Mouse (Mus musculus) thymus, postnatal 25 days (tissue): ENCODE data around the gene Kif16b.

Experiments used
- DNase-seq: peaks from one replicate; pipeline ENCODE4 v3.0.0; 2022

The Kif16b gene

DNA sequence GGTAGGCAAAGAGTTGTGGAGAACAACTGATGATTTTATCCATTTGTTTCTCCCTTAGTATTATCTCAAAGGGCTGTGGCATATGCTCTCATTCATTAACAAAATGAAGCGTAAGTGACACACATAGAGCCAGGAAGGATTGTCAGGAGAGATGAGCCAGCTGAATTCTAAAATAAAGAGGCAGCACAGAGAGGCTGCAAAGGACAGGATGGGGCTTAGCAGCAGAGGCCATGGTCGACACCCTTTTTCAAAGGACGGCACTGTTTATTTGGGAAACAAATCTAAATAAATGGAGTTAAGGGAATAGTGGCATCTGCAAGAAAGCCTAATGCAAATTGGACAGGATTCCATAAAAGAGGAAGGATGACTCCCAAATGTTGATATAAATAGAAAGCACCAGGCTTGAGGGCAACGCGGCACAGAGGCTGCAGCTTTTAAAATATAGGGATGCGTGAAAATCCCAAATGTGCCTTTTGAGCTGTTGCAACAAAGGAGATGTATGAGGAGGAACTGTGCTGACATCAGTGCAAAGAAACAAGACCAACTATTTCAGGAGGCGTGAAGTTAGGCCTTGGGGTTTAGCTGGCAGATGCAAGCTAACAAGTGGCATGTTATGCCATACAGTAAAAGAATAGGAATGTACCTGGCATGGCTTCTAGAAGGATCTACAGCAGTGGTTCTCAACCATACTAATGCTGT is 265.6 kb downstream of the Kif16b start:
- DNase-seq: no peak

DNA sequence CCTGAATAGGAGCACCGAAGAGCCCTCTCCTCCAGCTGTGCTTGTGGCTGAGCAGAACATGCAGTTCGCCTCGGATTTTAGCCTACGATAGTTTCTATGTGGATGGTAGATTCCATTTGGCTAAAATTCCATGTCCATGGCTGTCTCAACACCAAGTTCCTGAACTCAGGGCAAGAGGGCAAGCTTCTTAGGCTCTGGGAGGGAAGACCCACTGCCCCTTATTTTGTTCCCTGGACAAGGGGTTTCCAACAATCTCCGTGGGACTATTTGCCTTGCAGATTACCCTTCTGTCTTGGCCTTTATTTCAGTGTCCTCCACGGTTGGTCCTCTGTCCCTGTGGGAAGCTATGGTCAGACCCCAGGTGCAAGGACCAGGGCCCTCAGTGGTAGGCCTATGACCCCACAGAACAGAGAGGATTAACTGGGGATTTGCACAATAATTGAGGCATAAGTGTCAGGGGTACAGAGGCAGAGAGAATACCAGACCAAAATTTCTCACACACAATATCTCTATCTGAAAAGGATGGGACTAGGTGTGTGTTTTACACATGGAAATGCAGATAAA is 267.3 kb downstream of the Kif16b start:
- DNase-seq: no peak

DNA sequence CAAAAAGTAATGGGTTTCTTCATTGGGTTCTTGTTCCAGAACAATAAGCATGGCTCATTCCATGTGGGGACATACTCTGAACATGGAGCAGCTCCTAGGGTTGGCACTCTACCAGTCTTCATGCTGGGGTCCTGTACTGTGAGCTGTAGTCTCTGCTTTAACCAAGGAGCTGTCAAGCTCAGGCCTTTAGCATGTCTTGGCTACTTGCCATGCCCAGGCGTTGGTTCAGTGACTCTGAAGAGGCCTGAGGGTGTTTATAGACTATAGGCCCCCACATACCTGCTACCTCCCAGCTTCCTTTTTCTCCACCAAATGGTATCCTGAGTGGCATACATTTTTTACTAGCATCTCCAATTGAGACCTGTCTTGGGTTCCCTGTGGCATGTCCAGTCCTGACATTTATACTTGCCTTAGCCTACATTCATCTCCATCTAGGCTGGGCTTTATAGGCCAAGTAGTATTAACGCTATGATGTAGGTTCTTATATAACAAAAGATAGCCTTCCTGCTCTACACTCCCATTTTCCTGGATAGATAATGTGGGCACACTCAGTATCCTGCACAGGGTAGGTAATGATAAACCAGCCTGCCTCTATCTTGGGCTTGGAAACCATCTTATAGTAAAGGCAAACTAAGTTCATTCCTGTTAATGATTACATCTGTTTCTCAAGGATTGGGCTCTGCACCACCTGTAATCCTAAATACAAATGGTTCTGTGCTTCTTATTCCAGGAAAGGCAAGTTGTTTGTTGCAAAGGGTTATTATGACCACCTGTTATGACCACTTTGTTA is 271.6 kb downstream of the Kif16b start:
- no peak for DNase-seq

DNA sequence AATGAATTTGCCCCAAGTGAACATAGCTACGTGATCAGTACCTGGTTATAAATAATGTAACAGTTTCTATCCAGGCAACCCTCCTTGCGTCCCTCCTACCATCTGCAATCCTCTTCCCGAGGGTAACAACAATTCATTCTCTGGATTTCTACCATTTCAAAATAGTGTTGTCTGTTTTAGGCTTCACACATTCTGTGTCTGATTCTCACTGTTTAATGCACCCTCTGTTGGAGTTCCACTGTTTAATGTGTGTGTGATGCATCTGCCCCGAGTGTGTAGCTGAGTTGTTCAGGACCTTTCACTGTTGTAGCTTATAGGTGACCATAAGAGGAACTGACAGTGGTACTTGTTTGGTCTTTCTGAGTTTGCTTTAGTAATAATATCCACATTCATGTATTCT is 275.6 kb downstream of the Kif16b start:
- DNase-seq: no peak

DNA sequence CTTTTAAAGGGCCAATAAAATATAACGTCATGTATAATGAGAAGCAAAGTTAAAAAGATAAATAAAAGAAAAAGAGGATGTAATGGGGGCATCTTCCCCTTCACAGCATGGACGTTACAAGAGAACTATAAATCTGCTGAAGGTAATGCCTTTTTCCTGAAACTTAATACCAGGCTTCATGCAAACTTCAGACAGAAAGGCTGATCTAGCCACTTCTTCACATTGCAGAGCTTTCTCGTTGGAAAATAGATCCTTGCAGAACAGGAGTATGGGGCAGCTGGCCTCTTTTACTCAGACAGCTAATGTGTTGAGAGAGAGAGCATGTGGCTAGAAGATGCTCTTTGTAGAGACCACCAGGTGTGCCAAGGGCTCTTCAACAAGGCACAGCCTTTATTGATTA is 276.2 kb downstream of the Kif16b start:
- DNase-seq: no peak

DNA sequence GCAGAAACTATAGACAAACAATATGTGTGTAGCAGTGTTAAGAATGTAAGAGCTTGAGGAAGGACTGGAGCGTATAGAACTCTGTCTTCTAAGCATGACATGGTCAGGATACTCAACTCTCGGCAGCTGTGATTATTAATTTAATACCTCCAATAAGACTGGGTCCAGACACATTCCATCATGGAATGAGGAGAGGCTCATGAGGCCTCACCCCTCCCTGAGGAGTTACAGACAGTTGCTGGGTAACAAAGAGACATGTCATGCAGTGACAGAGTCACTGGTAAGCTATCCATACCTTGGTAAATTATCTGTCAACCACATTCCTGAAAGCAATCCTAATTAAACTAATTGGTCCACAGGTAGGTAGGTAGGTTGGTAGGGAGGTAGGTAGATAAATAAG is 277.1 kb downstream of the Kif16b start:
- no peak for DNase-seq

DNA sequence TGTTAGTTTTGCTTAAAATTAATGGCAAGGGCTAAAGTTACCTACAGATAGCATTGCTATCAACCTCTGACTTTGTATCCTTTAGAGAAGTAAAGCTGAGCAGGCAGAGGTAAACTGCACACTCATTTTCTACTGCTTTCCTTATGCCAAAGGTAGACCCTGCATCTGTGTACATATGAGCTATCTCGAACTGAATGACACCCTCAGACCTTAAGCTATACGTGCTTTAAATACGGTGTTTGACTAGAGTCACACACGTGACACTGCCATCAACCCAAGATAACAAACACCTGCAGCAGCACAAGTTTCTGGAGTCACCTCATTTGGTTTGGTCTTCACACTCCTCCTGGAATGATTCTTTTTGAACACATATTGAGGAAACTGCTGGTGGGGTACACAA is 280.2 kb downstream of the Kif16b start:
- no peak for DNase-seq

DNA sequence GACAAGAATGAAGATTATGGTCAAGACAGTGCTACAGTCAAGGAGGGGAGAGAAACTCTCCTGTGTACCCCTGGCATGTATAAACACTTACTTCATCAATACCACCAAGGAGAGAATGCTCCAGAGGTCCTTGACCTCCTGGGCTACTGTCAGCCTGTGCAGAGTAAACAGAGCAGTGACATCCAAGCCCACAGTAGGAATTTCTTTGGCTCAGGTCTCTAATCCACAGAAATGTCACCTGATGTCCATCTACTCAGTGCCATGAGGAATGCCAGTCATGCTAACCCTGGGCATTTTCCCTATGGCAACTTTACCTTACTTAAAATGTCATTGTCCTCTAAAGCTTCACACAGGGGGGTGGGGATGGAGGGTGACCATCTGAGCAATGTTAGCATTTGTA is 281.4 kb downstream of the Kif16b start:
- no peak for DNase-seq

DNA sequence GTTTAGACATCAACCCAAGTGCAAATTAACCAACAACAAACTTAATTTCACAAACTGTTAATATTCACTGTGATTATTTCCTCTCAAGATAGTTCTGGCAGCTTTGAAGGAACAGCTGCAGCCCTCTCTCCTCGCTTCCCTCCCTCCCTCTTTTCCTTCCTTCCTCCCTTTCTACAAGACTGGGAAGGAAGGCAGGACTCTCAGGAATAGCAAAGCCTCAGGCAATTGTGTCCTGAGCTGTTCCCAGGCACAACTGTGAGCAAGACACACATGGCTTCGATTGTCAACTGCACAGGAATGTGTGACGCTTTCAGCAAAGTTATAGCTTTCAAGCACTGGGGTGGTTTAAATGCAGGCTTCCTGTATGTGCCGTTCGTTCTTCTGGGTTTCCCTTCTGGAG is 286.8 kb downstream of the Kif16b start:
- no peak for DNase-seq

DNA sequence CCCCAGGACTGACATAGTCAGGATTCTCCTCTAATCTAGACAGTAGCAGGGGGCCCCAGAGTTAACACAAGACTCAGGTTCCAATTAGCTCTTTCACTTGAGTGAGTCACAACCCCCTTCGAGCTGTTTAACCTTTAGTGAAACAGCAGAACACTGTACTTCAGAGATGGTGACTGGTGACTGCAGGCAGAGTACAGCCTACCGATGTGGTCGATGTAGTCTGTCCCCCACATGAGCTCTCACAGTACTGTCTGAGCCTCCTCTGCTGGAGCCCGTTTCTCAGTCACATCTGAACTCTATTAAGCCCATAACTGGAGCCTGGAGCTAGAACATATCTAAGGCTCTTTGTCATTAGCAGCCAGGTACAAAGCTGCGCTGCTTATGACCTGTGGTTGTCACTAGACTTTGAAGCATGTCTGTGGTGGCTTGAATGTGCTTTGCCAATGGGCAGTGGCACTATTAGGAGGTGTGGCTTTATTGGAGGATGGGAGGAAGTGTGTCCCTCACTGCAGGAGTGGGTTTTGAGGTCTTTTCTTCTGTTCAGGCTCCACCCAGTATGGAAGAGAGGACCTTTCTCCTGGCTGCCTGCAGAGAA is 288.9 kb downstream of the Kif16b start:
- no peak for DNase-seq

DNA sequence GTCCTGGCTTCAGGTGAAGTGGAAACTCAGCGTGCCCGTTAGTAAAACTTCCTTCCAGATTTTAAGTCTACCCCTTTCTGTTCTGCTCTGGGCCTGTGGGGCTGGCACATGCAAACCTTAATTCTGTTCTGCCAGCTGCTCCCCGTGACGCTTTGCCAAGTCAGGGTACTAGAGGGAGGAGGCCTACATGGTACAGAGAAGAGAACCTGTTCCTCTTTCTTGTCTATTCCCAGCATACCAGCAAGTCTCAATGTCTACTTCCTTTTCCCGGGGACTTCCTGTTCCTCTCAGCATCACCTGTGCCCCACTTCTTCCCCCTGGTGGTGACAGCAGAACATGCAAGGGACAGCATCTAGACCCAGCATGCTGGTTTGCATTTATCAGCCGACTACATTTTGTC is 290.2 kb downstream of the Kif16b start:
- DNase-seq: peak; percentile 4

DNA sequence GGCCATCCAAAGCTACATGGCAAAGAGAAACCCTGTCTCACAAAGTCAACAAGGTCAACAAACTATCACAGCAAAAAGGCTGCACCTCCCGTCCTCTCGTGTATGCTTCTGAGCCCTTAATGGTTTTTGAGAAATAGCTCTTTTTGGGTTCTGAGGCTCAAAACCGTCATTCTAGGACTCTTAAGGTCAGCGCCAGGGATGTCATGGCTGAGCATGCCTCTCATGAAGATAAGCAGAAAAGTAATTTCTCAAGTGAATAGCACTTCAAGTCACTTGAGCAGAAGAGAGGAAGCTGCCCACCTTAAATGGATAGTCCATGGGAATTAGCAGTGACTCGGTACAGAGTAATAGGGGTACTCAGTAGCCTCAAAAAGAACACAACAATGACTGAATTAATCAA is 291.1 kb downstream of the Kif16b start:
- no peak for DNase-seq

DNA sequence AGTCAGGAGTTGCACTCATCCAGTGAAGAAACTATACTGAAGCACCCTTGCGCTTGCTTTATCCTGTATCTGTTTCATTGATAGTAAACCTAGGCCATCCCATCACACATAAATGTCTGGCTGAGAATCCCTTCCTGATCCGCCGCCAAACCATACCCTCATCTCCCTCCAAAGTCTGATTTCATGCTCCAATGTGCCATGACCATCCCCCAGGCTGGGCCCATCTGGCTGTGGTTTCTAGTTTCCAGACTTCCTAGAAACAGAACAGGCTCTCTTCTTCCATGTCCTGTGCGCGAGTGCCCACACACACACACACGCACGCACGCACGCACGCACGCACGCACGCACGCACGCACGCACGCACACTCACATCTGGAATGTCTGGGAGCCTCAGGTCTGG is 292.6 kb downstream of the Kif16b start:
- DNase-seq: no peak

DNA sequence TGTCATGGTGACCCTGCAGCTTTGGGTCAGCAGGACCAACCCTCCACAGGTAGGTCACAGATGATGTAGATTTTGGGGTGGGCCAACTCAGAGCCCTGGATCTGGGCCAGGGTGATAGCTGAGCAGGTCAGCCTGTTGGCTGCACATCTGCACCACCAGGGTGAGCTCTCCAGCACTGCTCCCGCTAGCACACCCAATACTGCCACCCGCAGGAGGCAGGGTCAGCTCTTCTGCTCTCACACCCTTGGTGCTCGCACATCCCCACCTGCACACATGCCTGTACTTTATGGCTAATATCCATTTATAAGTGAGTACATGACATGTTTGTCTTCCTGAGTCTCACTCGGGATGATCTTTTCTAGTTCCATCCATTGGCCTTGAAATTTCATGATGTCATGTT is 296.6 kb downstream of the Kif16b start:
- no peak for DNase-seq

DNA sequence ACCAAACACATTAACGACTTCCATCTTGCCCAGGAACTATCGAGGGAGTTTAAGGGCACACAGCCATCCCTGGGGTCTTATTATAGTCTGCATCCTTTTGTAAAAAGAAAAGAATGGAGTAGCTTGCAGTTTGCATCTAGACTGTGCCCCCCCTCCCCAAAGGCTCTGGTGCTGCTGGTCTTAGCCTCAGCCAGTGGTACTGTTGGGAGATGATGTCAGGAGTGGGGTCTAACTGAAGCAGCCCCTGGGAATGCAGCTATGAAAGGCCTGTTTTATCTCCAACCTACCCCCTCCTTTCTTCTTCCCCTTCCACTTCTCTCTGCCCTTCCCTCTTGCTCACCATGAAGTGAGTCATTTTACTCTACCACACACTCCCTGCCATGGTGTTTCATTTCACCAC is 298.1 kb downstream of the Kif16b start:
- DNase-seq: no peak

DNA sequence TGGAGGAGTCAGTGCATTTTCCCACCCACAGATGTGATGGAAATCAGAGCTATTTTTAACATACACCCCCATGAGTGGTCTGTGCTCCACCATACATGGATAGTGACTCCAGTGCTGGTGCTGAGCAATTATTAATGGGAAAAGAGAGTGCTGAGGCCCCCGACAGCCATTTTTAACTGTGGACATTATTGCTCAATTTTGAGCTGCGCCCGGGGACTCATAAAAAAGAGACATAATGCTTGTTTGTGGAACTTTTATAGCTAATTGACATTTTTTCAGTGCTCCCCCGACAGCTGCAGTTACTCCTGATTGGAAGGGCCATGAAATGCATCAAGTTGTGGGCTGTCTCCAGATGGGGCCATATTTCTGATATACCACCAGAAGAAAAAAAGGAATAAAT is 302.1 kb downstream of the Kif16b start:
- DNase-seq: no peak

DNA sequence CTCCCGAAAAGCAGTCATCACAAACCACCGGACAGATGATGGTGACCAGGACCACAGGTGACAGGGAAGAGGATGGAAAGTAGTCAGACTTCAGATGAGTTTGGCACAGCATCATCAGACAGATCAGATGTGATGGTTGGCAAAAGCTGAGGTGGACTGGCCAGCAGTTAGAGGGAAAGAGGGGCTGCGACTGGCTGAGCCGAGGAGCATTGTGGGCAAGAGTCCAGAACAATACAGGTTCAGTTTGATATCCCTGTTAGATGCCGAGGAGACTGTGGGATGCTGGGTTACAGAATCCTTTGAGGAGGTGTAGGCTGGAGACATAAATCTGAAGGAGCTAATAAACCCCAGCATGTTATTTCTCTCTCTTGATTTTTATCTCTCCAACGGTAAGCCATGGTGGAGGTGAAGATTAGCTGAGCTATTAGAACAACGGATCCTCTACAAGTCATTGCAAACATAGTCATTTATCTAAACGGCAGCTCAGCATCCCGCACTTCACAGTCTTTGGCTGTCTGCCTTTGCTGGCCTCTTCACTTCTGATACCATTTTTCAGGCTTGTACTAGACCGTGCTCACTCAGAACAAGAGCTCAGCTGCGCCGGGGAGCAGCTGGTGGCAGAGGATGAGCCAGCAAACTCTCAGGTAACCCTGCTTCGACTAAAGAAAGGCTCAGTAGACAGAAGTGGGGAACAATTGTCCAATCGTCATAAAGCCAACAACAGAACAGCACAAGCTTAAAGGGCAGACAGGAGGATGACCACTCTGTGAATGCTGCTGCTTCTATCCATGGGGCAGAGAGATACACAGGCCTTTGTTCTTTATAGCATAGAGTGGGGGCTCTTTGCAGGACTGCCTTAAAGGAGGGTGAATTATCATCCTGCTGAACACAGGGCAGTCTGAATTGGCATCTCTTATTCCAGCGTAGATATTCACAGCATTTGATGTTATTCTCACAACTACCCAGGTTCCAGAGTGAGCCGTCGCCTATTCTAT is 304.9 kb downstream of the Kif16b start:
- no peak for DNase-seq

DNA sequence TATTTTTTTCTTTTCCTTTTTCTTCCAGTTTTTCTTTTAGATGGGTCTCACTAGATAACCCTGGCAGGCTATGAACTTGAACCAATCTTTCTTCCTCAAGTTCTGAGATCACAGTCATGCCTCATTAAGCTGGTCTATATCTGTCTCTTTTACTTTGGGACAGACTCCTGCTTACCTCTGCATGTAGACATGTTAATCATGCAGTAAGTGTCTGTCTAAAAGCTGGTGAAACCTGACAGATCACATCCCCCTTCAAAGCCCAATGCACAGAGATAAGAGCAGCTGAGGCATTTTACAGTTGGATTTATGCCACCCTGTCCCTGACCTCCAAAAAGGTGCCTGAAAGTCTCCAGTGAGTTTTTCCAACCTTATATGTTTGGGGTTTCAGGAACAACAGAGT is 310.4 kb downstream of the Kif16b start:
- no peak for DNase-seq

DNA sequence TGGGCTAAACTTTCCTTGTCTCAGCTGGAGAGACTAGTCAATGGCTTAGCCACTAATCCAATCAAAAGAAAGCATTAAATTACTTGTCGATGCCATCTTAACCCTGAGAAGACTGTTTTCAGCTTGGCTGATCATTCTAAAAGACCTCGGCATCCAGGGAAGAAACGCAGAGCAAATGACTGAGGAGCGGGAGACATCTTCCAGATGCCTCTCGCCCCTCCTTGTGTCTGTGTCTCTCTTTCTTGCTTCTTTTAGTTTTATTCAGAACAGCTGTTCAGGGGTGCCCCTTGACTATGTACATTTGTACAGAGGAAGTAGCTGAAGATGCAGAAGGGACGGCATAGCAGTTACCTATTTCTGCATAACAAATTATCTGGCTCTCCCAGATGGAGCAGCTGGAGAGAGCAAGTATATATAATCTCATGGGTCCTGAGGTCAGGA is 311.0 kb downstream of the Kif16b start:
- no peak for DNase-seq

DNA sequence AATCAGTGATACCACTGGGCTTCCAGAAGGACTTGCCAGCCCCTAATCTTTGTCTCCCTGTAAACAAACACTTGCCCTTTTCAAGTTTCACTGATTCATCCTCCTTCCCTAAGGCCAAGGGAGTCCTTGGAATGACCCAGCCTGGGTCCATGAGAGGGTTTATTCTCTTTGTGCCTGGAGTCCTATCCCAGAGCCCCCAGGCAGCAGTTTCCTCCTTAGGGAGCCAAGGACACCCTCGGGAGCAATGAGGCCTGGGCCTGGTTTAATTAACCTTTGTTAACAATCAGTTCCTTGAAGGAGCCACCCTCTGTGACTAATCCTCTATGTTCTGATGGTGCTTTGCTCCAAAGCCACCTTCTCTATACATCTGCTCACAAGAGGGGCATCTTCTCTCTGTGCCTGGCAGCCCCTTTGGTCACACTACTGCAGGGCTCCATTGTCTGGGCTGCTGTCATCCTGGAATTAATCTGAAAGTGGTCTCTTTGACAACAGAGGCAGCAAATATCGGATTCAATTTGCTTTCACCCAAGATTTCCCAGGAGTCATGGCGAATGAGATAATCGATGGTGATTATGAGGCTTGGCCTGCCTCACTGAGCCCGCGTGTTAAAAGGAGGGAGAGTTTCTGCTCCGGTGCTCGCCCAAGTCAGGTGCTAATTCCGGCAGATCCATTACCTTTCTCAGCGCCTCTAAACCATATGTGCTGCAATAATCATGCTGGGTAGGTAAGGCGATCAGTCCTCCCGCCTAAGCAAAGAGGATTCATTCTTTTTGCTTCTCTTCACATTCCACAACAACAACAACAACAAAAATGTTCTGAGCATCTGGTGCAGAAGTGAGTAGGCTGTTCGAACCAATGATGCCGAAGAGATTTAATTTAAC is 311.7 kb downstream of the Kif16b start:
- DNase-seq: no peak

DNA sequence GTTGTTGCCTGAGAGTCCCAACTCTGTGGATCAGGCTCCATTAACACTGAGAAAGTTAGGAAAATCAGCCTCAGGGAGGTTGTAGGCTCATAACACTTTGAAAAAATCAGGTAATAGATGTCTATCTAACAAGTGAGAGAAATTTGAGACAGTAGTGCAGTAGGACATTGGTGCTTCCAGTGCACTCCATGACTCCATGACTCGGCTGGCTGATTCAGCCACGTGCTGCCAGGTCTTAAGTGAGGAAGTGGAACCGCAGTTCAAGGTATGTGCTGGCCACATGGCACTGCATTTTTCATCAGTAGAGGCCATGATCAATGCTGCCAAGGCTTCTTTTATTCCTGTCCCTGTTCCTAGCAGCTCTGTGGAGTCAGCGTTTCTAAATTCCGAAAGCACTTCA is 315.5 kb downstream of the Kif16b start:
- DNase-seq: no peak
